Mouse (Mus musculus) liver, embryonic 13.5 days (tissue): ENCODE results near the gene Fam213b. TPM values are rescaled to one million over a fixed set of nuclear protein-coding genes. Genes with fewer than 3 reads are reported as not detected.
A peak's percentile ranks its signal among the peaks of the same experiment; 100 is the strongest.

Experiments used
- ATAC-seq: fragments of 200-750 bp; cut with Nextera tagmentation; 2 replicates; pipeline ENCODE4 v1.8.0; 2017; ENCODE audit warnings: low read depth, mild to moderate bottlenecking, moderate number of reproducible peaks, moderate library complexity
- DNase-seq: peaks from one replicate; pipeline ENCODE4 v3.0.0; 2022
- H3K27ac ChIP-seq: fragments of 300-500 bp; sonication (generic); 2 replicates; pipeline ENCODE4 v1.5.1; 2015; ENCODE audit warnings: moderate library complexity, mild to moderate bottlenecking, inconsistent platforms
- H3K27me3 ChIP-seq: fragments of 300-500 bp; sonication (generic); 2 replicates; pipeline ENCODE4 v1.6.1; 2015; ENCODE audit warnings: mild to moderate bottlenecking, inconsistent platforms
- H3K36me3 ChIP-seq: fragments of 300-500 bp; sonication (generic); 2 replicates; pipeline ENCODE4 v1.6.1; 2015; ENCODE audit warnings: mild to moderate bottlenecking, inconsistent platforms
- H3K4me1 ChIP-seq: fragments of 300-500 bp; sonication (generic); replicated peaks from 2 replicates; pipeline ENCODE4 v1.6.1; 2015; ENCODE audit warnings: inconsistent platforms
- H3K4me2 ChIP-seq: fragments of 300-500 bp; sonication (generic); 2 replicates; pipeline ENCODE4 v1.6.1; 2015; ENCODE audit warnings: inconsistent platforms, mild to moderate bottlenecking, moderate library complexity
- H3K4me3 ChIP-seq: fragments of 300-500 bp; sonication (generic); replicated peaks from 2 replicates; pipeline ENCODE4 v1.5.1; 2015; ENCODE audit warnings: mild to moderate bottlenecking, inconsistent platforms
- H3K9ac ChIP-seq: fragments of 300-500 bp; sonication (generic); 2 replicates; pipeline ENCODE4 v1.6.1; 2015; ENCODE audit warnings: mild to moderate bottlenecking, inconsistent platforms
- H3K9me3 ChIP-seq: fragments of 300-500 bp; sonication (generic); replicated peaks from 2 replicates; pipeline ENCODE4 v1.6.1; 2016; ENCODE audit warnings: inconsistent platforms
- WGBS: fragments of 180-500 bp; shearing (Covaris S2); methylation state at CpG from one replicate; pipeline ENCODE4 v1.1.7; 2015; ENCODE audit not compliant: insufficient replicate concordance; 5-methylcytosine and 5-hydroxymethylcytosine counted together
- polyA plus RNA-seq: library from polyadenylated mRNA; unstranded; fragments of >200 nt; fragmentation: Nextera tagmentation; extraction: Ambion mirVana; gene quantifications from 2 replicates; pipeline ENCODE4 v1.2.1, GENCODE M21; 2015

Gene Fam213b
- polyA plus RNA-seq, 1 experiment from 2014 or later, result 9.2 TPM

DNA sequence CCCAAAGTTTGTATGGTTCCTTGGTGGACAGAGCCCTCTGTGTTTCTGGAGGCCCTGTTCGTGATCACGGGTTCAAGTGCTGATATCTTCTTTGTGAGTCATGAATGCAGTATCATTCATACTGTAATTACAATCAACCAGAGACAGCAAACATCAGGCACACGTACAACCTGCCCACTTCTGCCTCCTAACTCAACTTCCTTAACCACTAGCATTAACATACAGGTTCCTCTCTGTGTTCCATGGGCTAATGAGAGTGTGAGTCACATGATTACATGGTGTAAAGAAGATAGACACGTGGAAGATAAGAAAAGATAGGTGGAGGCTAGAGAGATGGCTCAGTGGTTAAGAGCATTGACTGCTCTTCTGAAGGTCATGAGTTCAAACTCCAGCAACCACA is 17.7 kb upstream of the Fam213b start:
- H3K4me2 ChIP-seq, result no peak overlapping the region
- H3K9ac ChIP-seq, result peak overlapping the region; percentile 69
- WGBS, result 53% methylated on average over 4 of the region's 4 CpGs
- H3K36me3 ChIP-seq, result peaks cover 78% of the 10 kb centered on the region
- H3K4me3 ChIP-seq, result no peak overlapping the region
- peaks cover 84% of the 10 kb centered on the region for H3K4me1 ChIP-seq
- ATAC-seq, result peak; percentile 11; the same call in 1 of the 2 replicates
- DNase-seq, result no peak
- peak overlapping the region; percentile 98 for H3K27ac ChIP-seq
- 0 out of 2 replicates have a peak, but pooled peaks cover 4% of the 10 kb centered on the region for H3K9me3 ChIP-seq
- no peaks in the 10 kb centered on the region for H3K27me3 ChIP-seq

DNA sequence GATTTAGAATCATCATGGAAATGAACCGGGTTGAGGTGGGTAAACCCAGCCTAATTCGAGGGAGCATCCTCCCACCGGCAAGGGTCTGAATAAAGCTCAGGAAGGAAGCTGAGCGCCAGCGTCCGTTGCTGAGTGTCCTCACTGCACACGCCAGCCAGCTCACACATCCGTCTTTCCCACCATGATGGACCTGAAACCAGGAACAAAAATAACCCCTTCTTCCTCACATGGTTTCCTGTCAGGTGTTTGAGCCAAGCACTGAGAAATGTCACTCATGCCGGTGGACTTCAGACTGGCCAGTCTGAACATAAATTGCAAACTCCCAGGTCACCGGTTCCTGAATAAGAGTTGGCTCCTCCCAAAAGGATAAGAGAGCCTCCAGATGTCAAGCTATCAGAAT is 16.4 kb upstream of the Fam213b start:
- 0 out of 2 replicates have a peak, but pooled peaks cover 4% of the 10 kb centered on the region for H3K9me3 ChIP-seq
- WGBS, result 31% methylated on average over 10 of the region's 10 CpGs
- DNase-seq (no peak), ATAC-seq (no peak)
- H3K4me1 ChIP-seq, result peaks cover 88% of the 10 kb centered on the region
- peak overlapping the region; percentile 98 for H3K27ac ChIP-seq
- H3K4me3 ChIP-seq, result no peak overlapping the region
- H3K36me3 ChIP-seq, result peaks cover 67% of the 10 kb centered on the region
- peak overlapping the region; percentile 69 for H3K9ac ChIP-seq
- no peaks in the 10 kb centered on the region for H3K27me3 ChIP-seq
- H3K4me2 ChIP-seq, result 0 out of 2 replicates have a peak overlapping the region, but pooled peaks have one; percentile 2

DNA sequence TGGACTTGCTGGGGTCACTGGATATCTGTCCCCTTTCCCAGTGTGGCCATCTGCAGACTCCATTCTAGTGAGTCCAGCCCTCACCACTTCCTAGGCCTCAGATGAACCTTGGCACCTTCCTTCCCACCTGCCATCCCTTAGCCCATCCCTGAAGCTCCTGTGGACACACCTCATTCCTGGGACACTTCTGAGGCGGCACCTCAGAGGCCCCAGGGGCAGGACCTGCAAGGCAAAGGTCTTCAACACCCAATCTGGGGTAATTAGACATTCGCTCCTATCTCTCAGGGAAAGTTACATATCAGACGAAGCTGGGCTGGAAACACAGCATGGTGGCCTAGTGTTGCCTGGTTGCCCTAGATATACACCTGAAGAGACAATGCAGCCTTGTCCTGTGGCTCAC is 15.8 kb upstream of the Fam213b start:
- Histone ChIP-seq H3K4me2 (no peak overlapping the region), H3K4me1 (peaks cover 91% of the 10 kb centered on the region), H3K27ac (peak overlapping the region; percentile 98), H3K4me3 (no peak overlapping the region), H3K36me3 (peaks cover 61% of the 10 kb centered on the region), H3K9me3 (0 out of 2 replicates have a peak, but pooled peaks cover 4% of the 10 kb centered on the region), H3K9ac (peak overlapping the region; percentile 69; the same call in 1 of the 2 replicates), H3K27me3 (no peaks in the 10 kb centered on the region)
- WGBS, result 32% methylated on average over 3 of the region's 3 CpGs
- DNase-seq (no peak), ATAC-seq (no peak)

DNA sequence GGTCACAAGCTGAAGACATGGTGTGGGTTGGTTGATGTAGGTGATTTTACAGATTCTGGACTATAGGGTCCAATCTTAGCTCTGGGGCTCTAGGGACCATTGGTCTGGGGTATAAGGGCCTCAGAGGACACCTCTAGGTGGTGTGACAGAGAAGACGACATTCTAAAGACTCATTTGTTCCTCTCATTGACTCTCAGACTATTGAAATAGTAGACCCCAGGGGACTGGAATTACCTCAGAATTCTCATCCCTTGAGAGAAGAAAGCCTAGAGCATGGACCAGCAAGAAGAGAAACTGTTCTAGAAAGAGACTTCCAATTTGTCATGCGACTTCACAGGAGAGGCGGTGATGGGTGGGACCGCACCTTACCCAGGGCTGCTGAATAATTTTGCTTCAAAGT is 15.3 kb upstream of the Fam213b start:
- no peak overlapping the region for H3K4me2 ChIP-seq
- peaks cover 58% of the 10 kb centered on the region for H3K36me3 ChIP-seq
- ATAC-seq, result no peak
- H3K4me3 ChIP-seq, result no peak overlapping the region
- no peaks in the 10 kb centered on the region for H3K27me3 ChIP-seq
- 0 out of 2 replicates have a peak, but pooled peaks cover 4% of the 10 kb centered on the region for H3K9me3 ChIP-seq
- no peak for DNase-seq
- peak overlapping the region; percentile 98 for H3K27ac ChIP-seq
- 92% methylated on average over 4 of the region's 4 CpGs for WGBS
- H3K9ac ChIP-seq, result peak overlapping the region; percentile 69
- H3K4me1 ChIP-seq, result peaks cover 95% of the 10 kb centered on the region

DNA sequence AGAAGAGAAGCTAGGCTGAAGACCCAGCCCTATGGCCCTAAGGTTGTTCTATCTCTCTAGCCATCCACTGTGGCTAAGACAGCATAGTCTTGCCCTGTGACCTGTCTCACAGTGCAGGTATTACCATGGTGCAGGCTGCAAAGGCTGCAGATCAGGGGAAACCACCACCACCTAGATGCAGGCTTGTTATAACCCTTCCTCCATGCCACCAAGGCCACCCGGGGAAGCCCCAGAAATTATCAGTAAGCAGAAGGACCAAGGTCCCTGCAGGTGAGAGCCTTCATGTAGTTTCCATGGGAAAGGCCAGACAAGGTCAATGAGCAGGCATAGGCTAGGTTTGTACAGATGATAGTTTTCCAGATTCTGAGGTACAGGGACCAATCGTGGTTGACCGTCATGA is 14.9 kb upstream of the Fam213b start:
- Histone ChIP-seq H3K4me2 (no peak overlapping the region), H3K9ac (peak overlapping the region; percentile 69), H3K4me1 (peaks cover 96% of the 10 kb centered on the region), H3K4me3 (no peak overlapping the region), H3K36me3 (peaks cover 54% of the 10 kb centered on the region), H3K9me3 (0 out of 2 replicates have a peak, but pooled peaks cover 4% of the 10 kb centered on the region), H3K27me3 (no peaks in the 10 kb centered on the region), H3K27ac (peak overlapping the region; percentile 98)
- ATAC-seq (no peak), DNase-seq (no peak)
- 77% methylated on average over 3 of the region's 3 CpGs for WGBS

DNA sequence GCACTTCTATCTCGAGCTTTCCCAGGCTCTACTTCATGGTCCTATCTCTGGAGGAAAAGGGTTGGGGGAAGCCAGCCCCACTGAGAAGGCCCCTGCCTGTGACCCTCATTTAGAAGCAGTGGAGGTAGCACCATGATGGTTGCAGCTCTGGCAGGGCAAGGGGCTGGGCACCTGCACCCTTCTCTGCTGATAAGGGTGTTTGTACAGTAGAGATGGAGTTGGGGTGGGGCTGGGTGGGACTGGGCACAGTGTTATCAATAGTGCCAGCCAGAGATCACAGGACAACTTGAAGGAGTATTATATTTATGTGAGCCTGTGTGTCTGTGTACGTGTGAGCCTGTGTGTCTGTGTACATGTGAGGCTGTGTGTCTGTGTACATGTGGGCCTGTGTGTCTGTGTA is 12.7 kb upstream of the Fam213b start:
- WGBS, result 8% methylated on average over 2 of the region's 2 CpGs
- Histone ChIP-seq H3K4me2 (peak overlapping the region; percentile 62), H3K9ac (peak overlapping the region; percentile 77), H3K4me3 (peak overlapping the region; percentile 33), H3K27ac (peak overlapping the region; percentile 98), H3K4me1 (peaks cover 91% of the 10 kb centered on the region), H3K27me3 (no peaks in the 10 kb centered on the region), H3K9me3 (no peaks in the 10 kb centered on the region), H3K36me3 (peaks cover 32% of the 10 kb centered on the region)
- ATAC-seq, result peak; percentile 92
- peak; percentile 74 for DNase-seq

DNA sequence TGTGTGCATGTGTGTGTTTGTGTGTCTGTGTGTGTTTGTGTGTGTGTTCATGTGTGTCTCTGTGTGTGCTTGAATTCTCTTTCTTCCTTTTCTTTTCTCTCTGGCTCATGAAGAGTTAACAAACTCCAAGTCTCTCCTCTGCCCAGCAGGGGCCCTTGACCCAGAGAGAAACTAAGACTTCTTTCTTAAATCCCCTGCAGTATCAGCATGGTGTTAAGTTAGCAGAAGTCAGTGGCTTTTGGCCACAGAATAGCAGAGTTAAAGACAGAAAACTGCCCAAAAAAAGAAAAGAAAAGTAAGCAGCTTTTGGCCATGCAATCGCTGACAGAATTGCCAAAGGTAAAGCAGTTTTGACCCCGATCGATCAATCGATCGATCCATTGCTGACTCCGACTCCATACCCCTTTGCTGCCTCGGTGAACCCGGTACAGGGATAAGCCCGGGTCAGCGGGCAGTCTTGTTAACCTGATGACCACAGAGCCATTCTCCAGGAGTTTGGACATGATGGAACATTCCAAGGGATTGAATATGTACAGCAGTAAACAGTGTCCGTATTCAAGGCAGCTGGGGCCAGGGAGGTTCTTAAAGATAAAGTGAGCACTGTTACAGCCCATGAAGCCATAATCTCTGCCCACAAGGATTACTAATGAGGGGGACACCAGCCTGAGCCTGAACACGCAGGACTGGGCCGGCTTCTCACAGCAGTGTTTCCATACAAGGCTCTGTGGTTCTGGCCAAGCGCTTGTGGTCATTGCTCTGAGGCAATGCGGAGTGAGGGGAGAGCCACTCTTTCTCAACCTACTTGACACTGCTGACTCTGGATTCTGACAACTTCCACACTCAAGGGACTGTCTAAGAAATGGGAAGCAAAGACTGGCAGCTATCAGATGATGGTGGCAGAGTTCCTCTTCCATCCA is 11.9 kb upstream of the Fam213b start:
- peak; percentile 62 for ATAC-seq
- H3K27ac ChIP-seq, result peak overlapping the region; percentile 98
- peak overlapping the region; percentile 33 for H3K4me3 ChIP-seq
- peak; percentile 59 for DNase-seq
- H3K27me3 ChIP-seq, result no peaks in the 10 kb centered on the region
- H3K9ac ChIP-seq, result peak overlapping the region; percentile 77
- H3K36me3 ChIP-seq, result peaks cover 24% of the 10 kb centered on the region
- peak overlapping the region; percentile 62 for H3K4me2 ChIP-seq
- H3K4me1 ChIP-seq, result peaks cover 89% of the 10 kb centered on the region
- H3K9me3 ChIP-seq, result no peaks in the 10 kb centered on the region
- 34% methylated on average over 15 of the region's 15 CpGs for WGBS

DNA sequence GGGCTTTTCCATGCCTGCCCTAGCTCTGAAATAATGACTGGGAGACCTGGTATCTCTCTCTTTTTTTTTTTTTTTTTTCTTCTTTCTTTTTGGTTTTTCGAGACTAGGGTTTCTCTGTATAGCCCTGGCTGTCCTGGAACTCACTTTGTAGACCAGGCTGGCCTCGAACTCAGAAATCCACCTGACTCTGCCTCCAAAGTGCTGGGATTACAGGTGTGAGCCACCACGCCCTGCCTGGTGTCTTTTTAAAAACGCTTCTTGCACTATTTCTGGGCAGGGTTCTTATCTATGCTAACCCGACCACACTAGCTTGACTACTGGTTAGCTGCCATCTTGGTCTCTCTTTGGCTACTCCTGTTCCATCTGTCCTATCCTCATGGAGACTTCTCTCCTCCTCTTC is 9.6 kb upstream of the Fam213b start:
- no peak overlapping the region for H3K4me3 ChIP-seq
- H3K27ac ChIP-seq, result peak overlapping the region; percentile 95
- H3K27me3 ChIP-seq, result no peaks in the 10 kb centered on the region
- H3K4me2 ChIP-seq, result peak overlapping the region; percentile 58
- peak overlapping the region; percentile 74 for H3K9ac ChIP-seq
- H3K36me3 ChIP-seq, result 0 out of 2 replicates have a peak, but pooled peaks cover 2% of the 10 kb centered on the region
- DNase-seq (no peak), ATAC-seq (no peak)
- H3K9me3 ChIP-seq, result no peaks in the 10 kb centered on the region
- H3K4me1 ChIP-seq, result peaks cover 82% of the 10 kb centered on the region
- 36% methylated on average over 5 of the region's 5 CpGs for WGBS

DNA sequence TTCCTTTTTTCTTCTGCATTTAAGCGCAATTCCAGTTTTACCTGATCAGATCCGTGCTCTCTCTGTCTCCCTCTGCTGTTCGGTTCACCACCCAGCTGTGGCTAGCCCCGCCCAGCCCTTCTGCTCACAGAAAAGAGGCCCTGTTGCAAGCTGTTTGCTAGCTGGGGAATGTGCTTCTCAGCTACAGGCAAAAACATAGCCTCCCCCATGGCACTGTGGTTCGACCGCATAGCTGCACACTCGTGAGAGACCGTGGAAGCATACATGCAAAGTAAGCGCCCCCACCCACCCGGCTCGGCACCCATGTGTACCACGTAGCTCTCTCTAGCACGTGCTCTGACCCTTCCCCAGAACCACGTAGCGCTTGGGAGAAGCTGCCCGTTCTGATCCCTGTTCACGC is 8.9 kb upstream of the Fam213b start:
- Histone ChIP-seq H3K4me3 (no peak overlapping the region), H3K9ac (peak overlapping the region; percentile 74), H3K27me3 (no peaks in the 10 kb centered on the region), H3K4me1 (peaks cover 78% of the 10 kb centered on the region), H3K4me2 (peak overlapping the region; percentile 58), H3K27ac (peak overlapping the region; percentile 95), H3K9me3 (no peaks in the 10 kb centered on the region), H3K36me3 (no peaks in the 10 kb centered on the region)
- WGBS, result 36% methylated on average over 17 of the region's 17 CpGs
- DNase-seq (peak; percentile 82), ATAC-seq (peak; percentile 16; the same call in 1 of the 2 replicates)

DNA sequence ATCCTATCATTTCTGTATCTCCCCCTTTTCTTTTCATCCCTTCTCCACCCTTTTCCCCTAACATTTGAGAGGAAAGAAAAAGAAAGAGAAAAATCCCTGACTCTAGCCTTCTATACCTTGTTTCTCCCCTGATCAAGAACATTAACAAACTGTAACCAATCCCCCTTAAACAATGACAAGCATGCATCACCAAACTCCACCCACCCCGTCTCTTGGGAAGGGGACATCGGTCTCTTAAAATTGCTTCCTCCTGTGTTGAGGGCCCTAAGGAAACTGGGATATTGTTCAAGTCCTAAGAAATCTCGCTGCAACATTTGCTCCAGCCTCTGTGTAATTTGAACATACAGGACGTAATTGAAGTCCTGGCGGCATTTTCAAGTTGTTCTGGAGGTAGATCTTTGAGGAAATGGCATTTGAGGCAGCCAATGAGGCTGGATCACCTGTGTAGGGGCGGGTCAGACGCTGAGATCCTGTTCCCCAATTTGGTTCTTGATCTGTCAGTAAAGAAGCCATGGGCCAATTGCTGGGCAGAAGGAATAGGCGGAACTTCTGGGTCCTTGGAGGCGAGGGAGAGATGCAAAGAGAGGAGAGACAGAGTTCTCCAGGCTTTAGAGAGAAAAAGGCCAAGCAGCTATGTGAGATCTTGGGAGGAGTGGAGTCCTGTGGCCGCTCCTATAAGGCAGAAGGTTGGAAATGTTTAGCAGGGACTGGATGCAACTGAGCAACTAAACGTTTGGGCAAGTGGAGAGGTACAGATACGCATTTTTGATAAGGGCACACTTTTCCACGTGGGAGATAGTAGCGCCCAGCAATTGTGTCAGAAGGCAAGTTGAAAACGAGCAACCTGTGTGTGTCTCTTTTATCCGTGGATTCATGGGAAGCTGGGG is 5.5 kb upstream of the Fam213b start:
- WGBS, result 1% methylated on average over 16 of the region's 16 CpGs
- peaks cover 50% of the 10 kb centered on the region for H3K4me1 ChIP-seq
- DNase-seq (peak; percentile 89), ATAC-seq (peak; percentile 95)
- H3K4me2 ChIP-seq, result peak overlapping the region; percentile 80
- H3K9ac ChIP-seq, result peak overlapping the region; percentile 77
- peak overlapping the region; percentile 61 for H3K4me3 ChIP-seq
- no peaks in the 10 kb centered on the region for H3K9me3 ChIP-seq
- H3K27me3 ChIP-seq, result peaks cover 5% of the 10 kb centered on the region
- peak overlapping the region; percentile 71 for H3K27ac ChIP-seq
- H3K36me3 ChIP-seq, result no peaks in the 10 kb centered on the region

DNA sequence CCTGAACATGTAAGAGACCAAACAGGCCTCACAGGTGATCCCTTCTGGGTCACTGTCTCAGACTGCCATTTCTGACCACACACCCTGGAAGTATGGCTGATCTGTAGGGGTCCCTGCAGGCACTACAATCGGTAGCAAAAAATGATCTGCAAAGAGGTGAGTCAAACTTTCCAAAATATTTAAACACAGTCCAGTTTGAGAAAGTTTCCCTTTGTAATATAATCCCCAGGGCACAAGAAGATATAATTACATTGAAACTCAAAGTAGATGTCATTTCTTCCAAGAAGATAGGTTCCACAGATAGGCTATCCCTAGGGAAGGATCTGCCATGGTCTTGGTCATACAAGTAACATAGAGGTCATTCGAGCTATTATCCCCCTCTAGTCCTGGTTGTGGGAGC is 3.4 kb upstream of the Fam213b start:
- Histone ChIP-seq H3K36me3 (no peaks in the 10 kb centered on the region), H3K4me1 (peaks cover 56% of the 10 kb centered on the region), H3K27me3 (peaks cover 22% of the 10 kb centered on the region), H3K4me2 (no peak overlapping the region), H3K27ac (no peak overlapping the region), H3K9ac (no peak overlapping the region), H3K4me3 (no peak overlapping the region), H3K9me3 (no peaks in the 10 kb centered on the region)
- DNase-seq (no peak), ATAC-seq (no peak)
- WGBS, result 65% methylated on average over 2 of the region's 2 CpGs
